Mouse (Mus musculus) hindbrain, postnatal 0 days (tissue): ENCODE results near the gene Iltifb. TPM values are rescaled to one million over a fixed set of nuclear protein-coding genes. Genes with fewer than 3 reads are reported as not detected.
"Not testable (repeated sequence)": the region's sequence is repeated elsewhere in the genome, so short reads cannot be mapped to it uniquely, and the experiment has no call there.

Source experiments
- ATAC-seq: fragments of 200-750 bp; cut with Nextera tagmentation; 2 replicates; pipeline ENCODE4 v1.8.0; 2017; ENCODE audit warnings: mild to moderate bottlenecking, moderate TSS enrichment, moderate library complexity
- DNase-seq: peaks from one replicate; pipeline ENCODE4 v3.0.0-alpha.2; 2015; ENCODE audit warnings: low spot score
- H3K27ac ChIP-seq: fragments of 300-500 bp; sonication (generic); 2 replicates; pipeline ENCODE4 v1.5.1; 2014; ENCODE audit warnings: mild to moderate bottlenecking
- H3K27me3 ChIP-seq: fragments of 300-500 bp; sonication (generic); 2 replicates; pipeline ENCODE4 v1.6.1; 2014; ENCODE audit warnings: low read length, mixed read lengths; ENCODE audit not compliant: insufficient read depth
- H3K36me3 ChIP-seq: fragments of 300-500 bp; sonication (generic); 2 replicates; pipeline ENCODE4 v1.6.1; 2014; ENCODE audit warnings: low read length, mixed read lengths; ENCODE audit not compliant: insufficient read depth
- H3K4me1 ChIP-seq: fragments of 300-500 bp; sonication (generic); 2 replicates; pipeline ENCODE4 v1.6.1; 2014; ENCODE audit warnings: antibody characterized with exemption, low read length, mixed read lengths; ENCODE audit not compliant: insufficient read depth
- H3K4me2 ChIP-seq: fragments of 300-500 bp; sonication (generic); 2 replicates; pipeline ENCODE4 v1.6.1; 2014; ENCODE audit warnings: low read depth, mild to moderate bottlenecking, low read length, moderate library complexity, mixed read lengths
- H3K4me3 ChIP-seq: fragments of 300-500 bp; sonication (generic); 2 replicates; pipeline ENCODE4 v1.5.1; 2014; ENCODE audit warnings: low read length
- H3K9ac ChIP-seq: fragments of 300-500 bp; sonication (generic); replicated peaks from 2 replicates; pipeline ENCODE4 v1.6.1; 2014; ENCODE audit warnings: mild to moderate bottlenecking, low read length, moderate library complexity, mixed read lengths
- H3K9me3 ChIP-seq: fragments of 300-500 bp; sonication (generic); 2 replicates; pipeline ENCODE4 v1.6.1; 2016; ENCODE audit warnings: low read length, mixed read lengths
- CTCF ChIP-seq: IDR thresholded peaks from 2 replicates; pipeline ENCODE4 v1.5.1; 2016; ENCODE audit warnings: antibody characterized with exemption, control low read depth, low read depth
- WGBS: fragments of 180-500 bp; shearing (Covaris S2); extraction: QIAGEN DNeasy Blood & Tissue Kit; methylation state at CpG from one replicate; pipeline ENCODE4 v1.1.7; 2014; 5-methylcytosine and 5-hydroxymethylcytosine counted together
- polyA plus RNA-seq: library from polyadenylated mRNA; unstranded; fragments of >200 nt; fragmentation: Nextera tagmentation; extraction: Ambion mirVana; gene quantifications from 2 replicates; pipeline ENCODE4 v1.2.1, GENCODE M21; 2015
- total RNA-seq: library from RNA; depleted of rRNA; stranded (reverse); fragments of >200 nt; gene quantifications from 2 replicates; pipeline ENCODE4 v1.2.3, GENCODE M21; 2014; rRNA removed

Iltifb gene
- total RNA-seq (0.22 TPM in 1 of 2 replicates, not detected in the other), polyA plus RNA-seq (6.5 and 6.6 TPM in 2 replicates)

- DNase-seq (no peak), ATAC-seq (no peak)
- no peak for TF ChIP-seq CTCF
- H3K36me3 ChIP-seq, result no peaks in the 10 kb centered on the region
- H3K9ac ChIP-seq, result no peak within 1 kb of the TSS
- no peak within 1 kb of the TSS for H3K27ac ChIP-seq
- no peak within 1 kb of the TSS for H3K4me3 ChIP-seq
- H3K4me2 ChIP-seq, result no peak within 1 kb of the TSS
- no peaks in the 10 kb centered on the region for H3K9me3 ChIP-seq
- WGBS, result 95% methylated on average over 6 of the region's 6 CpGs
- H3K4me1 ChIP-seq, result no peaks in the 10 kb centered on the region
- H3K27me3 ChIP-seq, result no peaks in the 10 kb centered on the region
These were observed at the start of gene Iltifb for GRCm38 (mm10) chr10:118294938-118295337. Gene Iltifb (minus strand): TSS chr10:118295038.

DNA sequence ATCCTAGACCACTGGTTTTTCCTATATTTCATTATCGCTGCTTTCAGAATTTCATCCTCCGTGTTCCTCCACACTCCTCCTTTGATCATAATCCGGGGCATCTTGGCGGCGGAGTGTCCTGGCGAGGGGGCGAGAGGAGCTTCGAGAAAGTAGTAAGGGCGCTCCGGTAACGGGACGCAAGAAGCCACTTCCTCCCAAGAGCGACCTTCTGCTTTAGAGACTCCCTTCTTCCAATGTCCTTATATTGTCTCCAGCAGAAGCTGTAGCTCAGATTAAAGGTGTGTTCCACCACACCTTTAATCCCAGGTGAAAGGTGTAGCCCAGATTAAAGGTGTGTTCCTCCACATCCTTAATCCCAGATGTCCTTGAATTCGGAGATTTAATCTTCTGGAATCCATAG, 48.3 kb upstream of the Iltifb start, which contains the start of gene Gm9046:
Gene Gm9046, minus strand, starts transcription at position 101 of the 400 bp plus-strand sequence.
- not testable (repeated sequence) for H3K4me2 ChIP-seq, H3K27ac ChIP-seq
- no CpG with 5 or more reads among the region's 14 CpGs for WGBS

GRCm38 (mm10) chr10:118337731-118338130, 42.9 kb upstream of the Iltifb start, which contains the start of gene Gm9045:
Gene Gm9045 (minus strand): TSS chr10:118337831.
- not testable (repeated sequence) for ATAC-seq, H3K4me1 ChIP-seq, H3K36me3 ChIP-seq, H3K9me3 ChIP-seq, H3K27ac ChIP-seq, DNase-seq, H3K4me3 ChIP-seq, H3K27me3 ChIP-seq, H3K4me2 ChIP-seq, H3K9ac ChIP-seq
- no CpG with 5 or more reads among the region's 14 CpGs for WGBS

More for the DNA sequence above, 48.3 kb upstream of the Iltifb start, which contains the start of gene Gm9046:
- not testable (repeated sequence) for ATAC-seq, H3K9ac ChIP-seq, H3K9me3 ChIP-seq, H3K36me3 ChIP-seq, H3K27me3 ChIP-seq, H3K4me3 ChIP-seq, H3K4me1 ChIP-seq, DNase-seq

DNA sequence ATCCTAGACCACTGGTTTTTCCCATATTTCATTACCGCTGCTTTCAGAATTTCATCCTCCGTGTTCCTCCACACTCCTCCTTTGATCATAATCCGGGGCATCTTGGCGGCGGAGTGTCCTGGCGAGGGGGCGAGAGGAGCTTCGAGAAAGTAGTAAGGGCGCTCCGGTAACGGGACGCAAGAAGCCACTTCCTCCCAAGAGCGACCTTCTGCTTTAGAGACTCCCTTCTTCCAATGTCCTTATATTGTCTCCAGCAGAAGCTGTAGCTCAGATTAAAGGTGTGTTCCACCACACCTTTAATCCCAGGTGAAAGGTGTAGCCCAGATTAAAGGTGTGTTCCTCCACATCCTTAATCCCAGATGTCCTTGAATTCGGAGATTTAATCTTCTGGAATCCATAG, 37.5 kb upstream of the Iltifb start, which contains the start of gene Gm9044:
Gene Gm9044, minus strand, starts transcription at position 101 of the 400 bp plus-strand sequence.
- no CpG with 5 or more reads among the region's 14 CpGs for WGBS
- H3K4me2 ChIP-seq, H3K27ac ChIP-seq, H3K36me3 ChIP-seq, H3K27me3 ChIP-seq, H3K9ac ChIP-seq, H3K4me3 ChIP-seq, ATAC-seq, DNase-seq, H3K4me1 ChIP-seq, H3K9me3 ChIP-seq: not testable (repeated sequence)

GRCm38 (mm10) chr10:118326869-118327268, 32.0 kb upstream of the Iltifb start, which contains the start of gene Gm9040:
Gene Gm9040 (minus strand): TSS chr10:118326969.
- not testable (repeated sequence) for H3K9ac ChIP-seq, H3K27me3 ChIP-seq, ATAC-seq, H3K27ac ChIP-seq, H3K4me3 ChIP-seq, DNase-seq, H3K9me3 ChIP-seq, H3K36me3 ChIP-seq, H3K4me1 ChIP-seq, H3K4me2 ChIP-seq
- WGBS, result no CpG with 5 or more reads among the region's 11 CpGs

- ATAC-seq, result no peak
- Histone ChIP-seq H3K36me3 (no peaks in the 10 kb centered on the region), H3K9ac (no peak overlapping the region), H3K4me1 (no peaks in the 10 kb centered on the region), H3K4me3 (no peak overlapping the region), H3K9me3 (no peaks in the 10 kb centered on the region), H3K27me3 (no peaks in the 10 kb centered on the region), H3K27ac (no peak overlapping the region), H3K4me2 (no peak overlapping the region)
- no peak for TF ChIP-seq CTCF
- no peak for DNase-seq
- WGBS, result 80% methylated on average over 8 of the region's 8 CpGs
These were observed 24.2 kb upstream of the Iltifb start for GRCm38 (mm10) chr10:118319024-118319423.

GRCm38 (mm10) chr10:118302133-118302532, 7.3 kb upstream of the Iltifb start:
- not testable (repeated sequence) for DNase-seq, ATAC-seq, H3K9ac ChIP-seq, H3K4me3 ChIP-seq, H3K4me2 ChIP-seq, H3K9me3 ChIP-seq, H3K27ac ChIP-seq, H3K4me1 ChIP-seq, H3K27me3 ChIP-seq, H3K36me3 ChIP-seq
- 51% methylated on average over 2 of the region's 2 CpGs for WGBS

DNA sequence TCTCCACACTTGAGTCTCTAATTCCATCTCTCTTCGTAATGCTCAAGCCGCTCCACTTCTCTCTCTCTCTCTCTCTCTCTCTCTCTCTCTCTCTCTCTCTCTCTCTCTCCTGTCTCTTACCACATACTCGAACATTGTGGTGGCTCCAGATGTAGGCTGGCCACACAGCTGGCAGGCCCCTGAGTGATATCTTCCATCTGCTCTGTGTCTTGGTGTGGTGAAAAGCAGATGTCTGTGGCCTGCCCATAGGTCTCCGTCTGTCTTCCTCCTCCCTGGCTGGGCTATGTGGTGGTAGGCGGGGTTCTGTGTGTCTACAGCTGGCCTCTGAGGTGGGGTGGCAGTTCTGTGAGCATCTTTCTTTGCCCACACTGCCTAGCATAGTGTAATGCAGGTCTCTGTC, 11.8 kb downstream of the Iltifb start:
- not testable (repeated sequence) for ATAC-seq, H3K4me1 ChIP-seq
- WGBS, result 83% methylated on average over 3 of the region's 5 CpGs

DNA sequence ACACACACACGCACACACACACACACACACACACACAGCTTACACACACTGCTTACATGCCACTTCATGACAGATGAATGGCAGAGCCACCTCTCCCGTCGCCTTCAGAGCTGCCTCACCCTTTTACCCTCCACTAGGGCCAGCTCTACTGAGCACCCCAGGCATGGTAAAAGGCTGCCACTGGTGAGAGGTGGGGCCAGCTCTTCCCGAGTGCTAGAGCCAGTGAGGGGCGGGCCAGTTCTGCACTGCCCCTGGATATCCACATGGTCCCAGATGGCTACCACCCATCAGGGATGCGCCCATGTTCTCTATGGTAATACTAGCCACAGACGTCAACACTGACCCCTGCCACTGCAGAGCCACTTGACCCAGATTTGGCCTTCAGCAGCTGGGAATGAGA, 12.3 kb downstream of the Iltifb start:
- H3K4me1 ChIP-seq, DNase-seq, H3K27me3 ChIP-seq, H3K9me3 ChIP-seq, H3K4me3 ChIP-seq, H3K4me2 ChIP-seq, H3K36me3 ChIP-seq, H3K9ac ChIP-seq, H3K27ac ChIP-seq: not testable (repeated sequence)
- ATAC-seq, result 0 out of 2 replicates have a peak, but pooled peaks have one; percentile 15
- WGBS, result 78% methylated on average over 6 of the region's 7 CpGs

More for the DNA sequence above, 11.8 kb downstream of the Iltifb start:
- H3K4me3 ChIP-seq, H3K27ac ChIP-seq, DNase-seq, H3K36me3 ChIP-seq, H3K27me3 ChIP-seq, H3K9ac ChIP-seq, H3K4me2 ChIP-seq, H3K9me3 ChIP-seq: not testable (repeated sequence)

- H3K4me3 ChIP-seq, DNase-seq, ATAC-seq, H3K4me1 ChIP-seq, H3K9me3 ChIP-seq, H3K4me2 ChIP-seq, H3K9ac ChIP-seq, H3K27me3 ChIP-seq, H3K27ac ChIP-seq, H3K36me3 ChIP-seq: not testable (repeated sequence)
- WGBS, result no CpG with 5 or more reads among the region's 4 CpGs
These were observed 16.8 kb downstream of the Iltifb start for GRCm38 (mm10) chr10:118278069-118278468.
